Mouse (Mus musculus) gastrocnemius, adult 2 months (tissue): Measurements from ENCODE around the gene Fgfr3. TPM values are rescaled to one million over a fixed set of nuclear protein-coding genes. Genes with fewer than 3 reads are reported as not detected.
A peak's percentile ranks its signal among the peaks of the same experiment; 100 is the strongest.

Source experiments
- DNase-seq: peaks from one replicate; pipeline ENCODE4 v3.0.0; 2022
- H3K27ac ChIP-seq: fragments of 200-600 bp; 2 replicates; pipeline ENCODE4 v1.8.1; 2022; ENCODE audit warnings: mild to moderate bottlenecking
- H3K4me3 ChIP-seq: fragments of 200-600 bp; 2 replicates; pipeline ENCODE4 v1.8.1; 2022; ENCODE audit warnings: mild to moderate bottlenecking, moderate library complexity
- CTCF ChIP-seq: fragments of 200-600 bp; IDR thresholded peaks from 2 replicates; pipeline ENCODE4 v1.8.1; 2022; ENCODE audit warnings: antibody characterized with exemption, mild to moderate bottlenecking, moderate library complexity
- intact Hi-C: fragments of 180-260 bp; cut with DNase I; formaldehyde crosslinking; loops from one replicate; pipeline ENCODE4 v1.15.1; 2025
- total RNA-seq, 2 experiments: library from RNA; stranded (reverse); gene quantifications; 2 replicates each; pipeline ENCODE4 v1.2.3; 2021

Gene Fgfr3
- total RNA-seq, 2 experiments from 2014 or later, result 3.0 to 7.6 TPM

GRCm38 (mm10) chr5:33740548-33740947 is 19.1 kb downstream of the Fgfr3 start:
- no peak for DNase-seq
- Histone ChIP-seq H3K4me3 (no peak overlapping the region), H3K27ac (no peak overlapping the region)
- TF ChIP-seq CTCF, result no peak
- intact Hi-C loops, result no loop called here

- DNase-seq, result no peak
- no peak for TF ChIP-seq CTCF
- intact Hi-C loops, result no loop called here
- H3K4me3 ChIP-seq, result no peak overlapping the region
- no peak overlapping the region for H3K27ac ChIP-seq
These were observed 22.0 kb downstream of the Fgfr3 start for GRCm38 (mm10) chr5:33743481-33743880.

- no peak for TF ChIP-seq CTCF
- Histone ChIP-seq H3K4me3 (no peak overlapping the region), H3K27ac (no peak overlapping the region)
- no peak for DNase-seq
- intact Hi-C loops, result no loop called here
These were observed 55.7 kb downstream of the Fgfr3 start for GRCm38 (mm10) chr5:33777195-33777594.

GRCm38 (mm10) chr5:33781964-33782344 is 60.5 kb downstream of the Fgfr3 start:
- no peak for DNase-seq
- no peak for TF ChIP-seq CTCF
- H3K4me3 ChIP-seq, result peak overlapping the region; percentile 97
- peak overlapping the region; percentile 95 for H3K27ac ChIP-seq
- intact Hi-C loops, result loop anchor here (2.0 to 10.0 kb wide), 3 partner anchors 39 to 507 kb away; partner anchors contain the start of genes Ctbp1, Nelfa and Nsd2

GRCm38 (mm10) chr5:33782345-33782998 is 61.0 kb downstream of the Fgfr3 start, which contains the start of gene Letm1:
Gene Letm1 (minus strand): TSS chr5:33782817.
- DNase-seq, result peak; percentile 97
- peak; percentile 28; the same call in 1 of the 2 replicates for TF ChIP-seq CTCF
- intact Hi-C loops, result loop anchor here (2.0 to 10.0 kb wide), 3 partner anchors 38 to 508 kb away; partner anchors contain the start of genes Ctbp1, Nelfa and Nsd2
- H3K27ac ChIP-seq, result peak within 1 kb of the TSS; percentile 95
- peak within 1 kb of the TSS; percentile 97 for H3K4me3 ChIP-seq

- Histone ChIP-seq H3K27ac (peak overlapping the region; percentile 95), H3K4me3 (peak overlapping the region; percentile 97)
- TF ChIP-seq CTCF, result no peak
- no peak for DNase-seq
- intact Hi-C loops, result loop anchor here (2.0 to 10.0 kb wide), 3 partner anchors 38 to 508 kb away; partner anchors contain the start of genes Ctbp1, Nelfa and Nsd2
These were observed 61.5 kb downstream of the Fgfr3 start for GRCm38 (mm10) chr5:33782999-33783390.

Other genes starting within 250 kb of the Fgfr3 start
- gene Fam53a, start 92.0 kb upstream of the Fgfr3 start, total RNA-seq, result 10 to 100 TPM; 59.4 to 68.6 TPM
- under 1 TPM in 1 of 2 experiments, not detected in 1; 0.64 TPM for gene Gm9903, start 91.7 kb upstream of the Fgfr3 start, total RNA-seq
- 1 to 10 TPM; 6.3 to 7.7 TPM for gene Slbp, start 69.1 kb upstream of the Fgfr3 start, total RNA-seq
- 1 to 10 TPM in 1 of 2 experiments, under 1 TPM in 1; 0.97 to 1.3 TPM for gene Tacc3, start 63.5 kb upstream of the Fgfr3 start, total RNA-seq
- gene Tmem129, start 63.3 kb upstream of the Fgfr3 start, total RNA-seq, result 10 to 100 TPM in 1 of 2 experiments, 1 to 10 TPM in 1; 9.0 to 11.7 TPM
- gene Letm1, start 61.1 kb downstream of the Fgfr3 start, total RNA-seq, result 10 to 100 TPM; 70.4 to 95.2 TPM
- gene Nsd2, start 99.1 kb downstream of the Fgfr3 start, total RNA-seq, result 10 to 100 TPM in 1 of 2 experiments, 1 to 10 TPM in 1; 9.7 to 10.6 TPM
- 1 to 10 TPM; 7.1 to 8.2 TPM for gene Nelfa, start 214.7 kb downstream of the Fgfr3 start, total RNA-seq